Mouse (Mus musculus) spleen, postnatal 10 days (tissue): Measurements from ENCODE around the gene AY761184.
"Not testable (repeated sequence)": the region's sequence is repeated elsewhere in the genome, so short reads cannot be mapped to it uniquely, and the experiment has no call there.

ENCODE experiments used
- DNase-seq, 2 experiments: peaks; one replicate each; pipeline ENCODE4 v3.0.0; 2021 to 2022; ENCODE audit warnings: low spot score in 2 of 2

AY761184 gene

GRCm38 (mm10) chr8:21703545-21703944, at the start of gene AY761184:
Gene AY761184 (minus strand): TSS chr8:21703645.
- not testable (repeated sequence) for DNase-seq

- DNase-seq = not testable (repeated sequence)
Observed at GRCm38 (mm10) chr8:21665497-21665896, 37.9 kb downstream of the AY761184 start, which contains the start of gene Defa34. Gene Defa34 (plus strand): TSS chr8:21665797.

DNA sequence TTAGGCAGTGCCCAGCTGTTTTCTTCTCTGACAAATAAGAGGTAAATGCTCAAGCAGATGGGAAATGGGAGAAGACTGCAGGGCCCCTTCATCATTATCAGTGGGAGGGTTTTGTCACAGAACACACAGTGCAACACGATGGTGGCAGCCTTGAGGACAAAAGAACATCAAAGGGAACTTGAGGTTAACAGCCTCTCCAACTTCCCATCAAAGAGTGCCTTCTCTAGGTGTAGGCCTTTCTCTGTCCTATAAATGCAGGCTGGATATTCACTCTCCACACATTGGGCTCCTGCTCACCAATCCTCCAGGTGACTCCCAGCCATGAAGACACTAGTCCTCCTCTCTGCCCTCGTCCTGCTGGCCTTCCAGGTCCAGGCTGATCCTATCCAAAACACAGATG, 48.0 kb downstream of the AY761184 start, which contains the start of gene Defa17:
Gene Defa17 (plus strand): TSS at position 301 of the 400 bp plus-strand sequence.
- DNase-seq = not testable (repeated sequence)
